Mouse (Mus musculus) ES-Bruce4 (cell line): ENCODE measurements at regions not wholly inside any gene's neighbourhood (a gene's known extent, or its start where the extent isn't known, plus 50 kb on each side); places are given as distances from the start of the nearest gene placed in this dataset.

Experiments used
- CTCF ChIP-seq: IDR thresholded peaks from one replicate; pipeline ENCODE4 v1.8.1; 2011; ENCODE audit warnings: low read depth, low read length
- EP300 ChIP-seq: IDR thresholded peaks from 2 replicates; pipeline ENCODE4 v1.6.1; 2011; ENCODE audit warnings: low read depth, low read length; ENCODE audit not compliant: insufficient read depth
- POLR2A ChIP-seq: IDR thresholded peaks from one replicate; pipeline ENCODE4 v1.8.1; 2011; ENCODE audit warnings: low read length; ENCODE audit not compliant: insufficient read depth

GRCm38 (mm10) chr1:194108132-194108531 lies 509.9 kb upstream of the Plxna2 start:
- no peak for TF ChIP-seq CTCF
- no peak for TF ChIP-seq POLR2A
- no peak for TF ChIP-seq EP300
